Mouse (Mus musculus) MEL (cell line): ENCODE measurements at regions not wholly inside any gene's neighbourhood (a gene's known extent, or its start where the extent isn't known, plus 50 kb on each side); places are given as distances from the start of the nearest gene placed in this dataset.

ENCODE experiments used
- DNase-seq: peaks from one replicate; pipeline ENCODE4 v3.0.0; 2011; ENCODE audit warnings: low read depth, low spot score
- H3K27ac ChIP-seq: 2 replicates; pipeline ENCODE4 v1.5.1; 2012; ENCODE audit warnings: low read depth, mild to moderate bottlenecking, control low read depth, low read length, moderate library complexity; ENCODE audit not compliant: control insufficient read depth
- H3K27me3 ChIP-seq, 2 experiments: fragments of 150-350 bp in 1 of 2; sonication (generic) in 1 of 2; 2 replicates each; pipeline ENCODE4 v1.6.1; 2012; ENCODE audit warnings: low read length in 2 of 2, mild to moderate bottlenecking in 2 of 2, improper control_type of control experiment in 1 of 2, moderate library complexity in 1 of 2; ENCODE audit not compliant: insufficient read depth in 2 of 2, control insufficient read depth in 1 of 2
- H3K36me3 ChIP-seq, 2 experiments: 2 replicates each; pipeline ENCODE4 v1.6.1; 2012 to 2014; ENCODE audit warnings: low read length in 2 of 2, improper control_type of control experiment in 1 of 2, inconsistent platforms in 1 of 2, mild to moderate bottlenecking in 1 of 2; ENCODE audit not compliant: insufficient read depth in 2 of 2, control insufficient read depth in 1 of 2
- H3K4me1 ChIP-seq, 2 experiments: fragments of 150-350 bp in 1 of 2; sonication (generic) in 1 of 2; 2 replicates each; pipeline ENCODE4 v1.6.1; 2012; ENCODE audit warnings: low read length in 2 of 2, improper control_type of control experiment in 1 of 2, mild to moderate bottlenecking in 1 of 2; ENCODE audit not compliant: insufficient read depth in 2 of 2, control insufficient read depth in 1 of 2
- H3K4me3 ChIP-seq, 2 experiments: fragments of 150-350 bp in 1 of 2; sonication (generic) in 1 of 2; 2 replicates each; pipeline ENCODE4 v1.5.1; 2012; ENCODE audit warnings: low read depth in 2 of 2, low read length in 2 of 2, mild to moderate bottlenecking in 2 of 2, moderate library complexity in 2 of 2, control low read depth in 1 of 2, improper control_type of control experiment in 1 of 2; ENCODE audit not compliant: control insufficient read depth in 1 of 2, insufficient read depth in 1 of 2
- H3K79me2 ChIP-seq: 2 replicates; pipeline ENCODE4 v1.6.1; 2012; ENCODE audit warnings: mild to moderate bottlenecking, low read length, moderate library complexity; ENCODE audit not compliant: control insufficient read depth, poor library complexity, insufficient read depth
- H3K9ac ChIP-seq: 2 replicates; pipeline ENCODE4 v1.6.1; 2012; ENCODE audit warnings: low read depth, mild to moderate bottlenecking, control low read depth, low read length, moderate library complexity; ENCODE audit not compliant: control insufficient read depth, poor library complexity, severe bottlenecking
- H3K9me3 ChIP-seq: fragments of 150-350 bp; sonication (generic); replicated peaks from 2 replicates; pipeline ENCODE4 v1.6.1; 2012; ENCODE audit warnings: mild to moderate bottlenecking, low read length, improper control_type of control experiment, moderate library complexity; ENCODE audit not compliant: insufficient read depth
- CHD2 ChIP-seq: IDR thresholded peaks from 2 replicates; pipeline ENCODE4 v1.6.1; 2011; ENCODE audit warnings: low read length, improper control_type of control experiment
- CTCF ChIP-seq, 3 experiments: IDR thresholded peaks in 2 of 3; conservative IDR thresholded peaks in 1 of 3; 2 replicates each; pipeline ENCODE4 v1.5.1; 2011 to 2012; ENCODE audit warnings: low read length in 3 of 3, low read depth in 2 of 3, mild to moderate bottlenecking in 2 of 3, improper control_type of control experiment in 1 of 3, inconsistent platforms in 1 of 3, mixed read lengths in 1 of 3, moderate library complexity in 1 of 3; ENCODE audit not compliant: control insufficient read depth in 1 of 3, insufficient read depth in 1 of 3, poor library complexity in 1 of 3, severe bottlenecking in 1 of 3
- EP300 ChIP-seq, 2 experiments: IDR thresholded peaks; 2 replicates each; pipeline ENCODE4 v1.6.1; 2011; ENCODE audit warnings: improper control_type of control experiment in 2 of 2, low read length in 2 of 2, low read depth in 1 of 2, mild to moderate bottlenecking in 1 of 2
- GATA1 ChIP-seq: IDR thresholded peaks from 2 replicates; pipeline ENCODE4 v1.6.1; 2011; ENCODE audit warnings: low read depth, low read length, improper control_type of control experiment
- KAT2A ChIP-seq: conservative IDR thresholded peaks from 2 replicates; pipeline ENCODE4 v1.6.1; 2012; ENCODE audit warnings: low read depth, low read length, improper control_type of control experiment, inconsistent platforms
- MAFK ChIP-seq: IDR thresholded peaks from 2 replicates; pipeline ENCODE4 v1.6.1; 2011; ENCODE audit warnings: low read depth, mild to moderate bottlenecking, low read length, improper control_type of control experiment, borderline replicate concordance
- MAX ChIP-seq: IDR thresholded peaks from 2 replicates; pipeline ENCODE4 v1.6.1; 2011; ENCODE audit warnings: low read length, improper control_type of control experiment
- MYB ChIP-seq: IDR thresholded peaks from 2 replicates; pipeline ENCODE4 v1.6.1; 2011; ENCODE audit warnings: mild to moderate bottlenecking, low read depth, low read length, improper control_type of control experiment
- NELFE ChIP-seq: IDR thresholded peaks from 2 replicates; pipeline ENCODE4 v1.6.1; 2011; ENCODE audit warnings: low read depth, low read length, improper control_type of control experiment
- POLR2A ChIP-seq, 2 experiments: IDR thresholded peaks; 2 replicates each; pipeline ENCODE4 v1.6.1; 2011 to 2012; ENCODE audit warnings: low read length in 2 of 2, mild to moderate bottlenecking in 2 of 2, control low read depth in 1 of 2, improper control_type of control experiment in 1 of 2, low read depth in 1 of 2, moderate library complexity in 1 of 2; ENCODE audit not compliant: control insufficient read depth in 1 of 2, insufficient read depth in 1 of 2, poor library complexity in 1 of 2
- POLR2AphosphoS5 ChIP-seq: IDR thresholded peaks from 2 replicates; pipeline ENCODE4 v1.6.1; 2012; ENCODE audit warnings: low read depth, borderline replicate concordance, mild to moderate bottlenecking, inconsistent platforms, low read length, moderate library complexity, mixed read lengths
- TBP ChIP-seq: IDR thresholded peaks from 2 replicates; pipeline ENCODE4 v1.8.0; 2011; ENCODE audit warnings: low read depth, low read length, improper control_type of control experiment
- UBTF ChIP-seq: IDR thresholded peaks from 2 replicates; pipeline ENCODE4 v1.6.1; 2012; ENCODE audit warnings: low read depth, mild to moderate bottlenecking, inconsistent platforms, low read length, improper control_type of control experiment, moderate library complexity, borderline replicate concordance; ENCODE audit not compliant: insufficient read depth
- USF1 ChIP-seq: IDR thresholded peaks from 2 replicates; pipeline ENCODE4 v1.6.1; 2014; ENCODE audit warnings: low read depth, mild to moderate bottlenecking, inconsistent platforms, low read length, improper control_type of control experiment, moderate library complexity
- USF2 ChIP-seq, 2 experiments: IDR thresholded peaks; 2 replicates each; pipeline ENCODE4 v1.6.1; 2011 to 2012; ENCODE audit warnings: improper control_type of control experiment in 2 of 2, low read length in 2 of 2, borderline replicate concordance in 1 of 2, inconsistent platforms in 1 of 2, low read depth in 1 of 2, mild to moderate bottlenecking in 1 of 2; ENCODE audit not compliant: insufficient read depth in 1 of 2
- ZC3H11A ChIP-seq: IDR thresholded peaks from 2 replicates; pipeline ENCODE4 v1.6.1; 2012; ENCODE audit warnings: low read depth, mild to moderate bottlenecking, inconsistent platforms, low read length, improper control_type of control experiment
- ZMIZ1 ChIP-seq: IDR thresholded peaks from 2 replicates; pipeline ENCODE4 v1.6.1; 2012; ENCODE audit warnings: low read depth, mild to moderate bottlenecking, inconsistent platforms, low read length, improper control_type of control experiment, moderate library complexity
- ZNF384 ChIP-seq: IDR thresholded peaks from 2 replicates; pipeline ENCODE4 v1.6.1; 2012; ENCODE audit warnings: low read depth, mild to moderate bottlenecking, inconsistent platforms, low read length, improper control_type of control experiment

DNA sequence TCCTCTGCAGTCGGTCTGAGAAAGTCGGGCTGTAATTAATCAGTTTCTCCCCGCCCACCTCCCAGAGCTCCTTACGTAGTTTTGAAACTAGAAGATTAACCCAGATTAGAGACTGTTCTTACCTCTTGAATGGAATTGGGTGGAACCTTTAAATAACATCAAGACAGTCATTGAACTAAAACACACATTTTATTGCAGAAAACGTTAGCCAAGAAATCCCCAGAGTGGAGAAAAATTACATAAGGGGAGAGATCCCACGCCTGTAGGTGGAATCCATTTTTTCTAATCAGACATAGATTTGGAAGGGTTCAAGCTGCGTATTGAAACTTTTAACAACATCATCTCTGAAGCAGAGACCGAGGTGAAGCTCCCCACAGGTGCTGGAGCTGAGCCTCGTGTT, 59.1 kb downstream of the Gm12689 start:
- Histone ChIP-seq H3K4me1 (no peaks in the 10 kb centered on the region), H3K9ac (no peak overlapping the region), H3K79me2 (no peaks in the 10 kb centered on the region), H3K27ac (no peak overlapping the region), H3K4me3 (no peak overlapping the region), H3K9me3 (no peaks in the 10 kb centered on the region), H3K36me3 (no peaks in the 10 kb centered on the region), H3K27me3 (no peaks in the 10 kb centered on the region)
- TF ChIP-seq TBP: no peak
- no peak for TF ChIP-seq ZNF384
- TF ChIP-seq USF2 (IDR thresholded peaks at IDR 0.05; ENCODE audit: borderline replicate concordance in 1 of 2, insufficient read depth in 1 of 2, low read depth in 1 of 2, low read length in 2 of 2): no peak
- no peak for TF ChIP-seq UBTF
- TF ChIP-seq CTCF (IDR thresholded peaks at IDR 0.05 in 2 of 3, conservative IDR thresholded peaks at IDR 0.05 in 1 of 3; ENCODE audit: control insufficient read depth in 1 of 3, insufficient read depth in 1 of 3, low read depth in 2 of 3, low read length in 3 of 3, poor library complexity in 1 of 3, severe bottlenecking in 1 of 3): no peak
- no peak for TF ChIP-seq POLR2AphosphoS5
- TF ChIP-seq MAX: no peak
- TF ChIP-seq CHD2: no peak
- TF ChIP-seq POLR2A (IDR thresholded peaks at IDR 0.05; ENCODE audit: control insufficient read depth in 1 of 2, insufficient read depth in 1 of 2, low read depth in 1 of 2, low read length in 2 of 2, poor library complexity in 1 of 2): no peak
- no peak for TF ChIP-seq USF1
- TF ChIP-seq EP300 (IDR thresholded peaks at IDR 0.05; ENCODE audit: low read depth in 1 of 2, low read length in 2 of 2): no peak
- TF ChIP-seq KAT2A: no peak
- TF ChIP-seq NELFE: no peak
- TF ChIP-seq ZMIZ1: no peak
- TF ChIP-seq GATA1: no peak
- TF ChIP-seq ZC3H11A: no peak
- DNase-seq: no peak

DNA sequence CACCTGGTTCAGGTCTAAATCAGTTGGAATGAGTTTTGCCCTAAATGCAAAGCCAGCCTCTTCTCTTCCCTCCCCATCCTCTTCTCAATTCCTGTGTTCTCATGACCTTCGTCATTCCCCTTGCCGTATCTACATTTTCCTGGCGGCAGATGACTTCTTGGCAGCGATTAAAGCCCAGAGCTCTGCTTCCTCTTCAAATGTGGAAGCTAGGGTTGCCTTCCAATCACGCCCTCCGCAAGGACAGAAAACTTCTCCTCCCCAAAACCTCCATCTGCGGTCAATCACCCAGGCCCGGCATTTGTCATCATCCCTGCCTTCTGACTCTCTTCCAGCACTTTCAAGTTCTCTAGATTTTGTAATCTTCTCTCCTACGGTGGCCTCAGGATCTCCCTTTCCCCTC, 72.3 kb downstream of the Gm12689 start:
- H3K27ac ChIP-seq: no peak overlapping the region
- H3K9me3 ChIP-seq: no peaks in the 10 kb centered on the region
- H3K4me3 ChIP-seq: no peak overlapping the region
- H3K9ac ChIP-seq: no peak overlapping the region
- no peaks in the 10 kb centered on the region for H3K36me3 ChIP-seq
- no peaks in the 10 kb centered on the region for H3K27me3 ChIP-seq
- H3K4me1 ChIP-seq: no peaks in the 10 kb centered on the region
- DNase-seq: no peak
- TF ChIP-seq MAFK (no peak), MYB (no peak)
- H3K79me2 ChIP-seq: no peaks in the 10 kb centered on the region
